Mouse (Mus musculus) layer of hippocampus, adult 18-20 months (tissue): ENCODE data around the gene Ly86. TPM values are rescaled to one million over a fixed set of nuclear protein-coding genes. Genes with fewer than 3 reads are reported as not detected.

ENCODE experiments used
- DNase-seq, 2 experiments: peaks; one replicate each; pipeline ENCODE4 v3.0.0; 2022; ENCODE audit warnings: low spot score in 2 of 2
- total RNA-seq, 2 experiments: library from RNA; stranded (reverse); gene quantifications; 2 replicates each; pipeline ENCODE4 v1.2.3; 2021

The Ly86 gene
- total RNA-seq, 2 experiments from 2014 or later = 9.7 to 11.1 TPM

DNA sequence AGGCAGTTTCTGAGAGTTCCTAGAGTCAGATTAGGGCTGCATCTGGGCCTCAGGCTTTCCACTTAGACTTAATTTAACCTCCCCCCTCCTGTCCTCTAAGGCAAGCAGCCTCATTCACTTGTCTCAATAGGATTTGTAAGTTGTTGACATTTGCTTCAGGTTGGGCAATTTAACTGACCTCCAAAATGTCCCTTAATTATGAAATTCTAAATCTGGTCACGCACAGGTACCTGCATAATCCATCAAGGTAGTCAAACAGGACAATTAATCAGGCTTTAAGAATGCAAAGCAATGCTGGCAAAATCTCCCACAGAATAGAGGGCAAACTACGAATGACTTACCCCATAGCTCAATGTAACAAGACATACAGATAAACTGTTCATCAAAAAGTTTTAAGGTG is 8.0 kb downstream of the Ly86 start:
- no peak for DNase-seq

DNA sequence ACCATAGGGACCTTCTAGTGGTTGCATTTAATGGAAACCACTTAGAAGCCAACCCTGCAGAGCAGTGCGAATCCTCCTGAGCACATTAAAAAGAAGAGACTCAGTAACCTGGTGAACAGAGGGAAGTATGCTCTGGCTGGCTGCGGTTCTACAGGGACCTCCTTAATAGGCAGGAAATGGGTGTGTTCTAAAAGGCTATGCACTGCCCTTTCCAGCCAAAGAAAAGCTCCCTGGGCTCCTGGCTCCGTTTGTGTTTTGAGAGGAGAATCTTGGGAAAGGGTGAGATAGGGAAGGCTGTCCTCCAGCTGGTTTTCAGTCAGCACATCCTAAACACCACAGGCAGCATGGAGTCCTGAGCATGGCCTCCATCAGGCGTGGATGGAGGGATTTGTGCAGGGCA is 8.9 kb downstream of the Ly86 start:
- no peak for DNase-seq

DNA sequence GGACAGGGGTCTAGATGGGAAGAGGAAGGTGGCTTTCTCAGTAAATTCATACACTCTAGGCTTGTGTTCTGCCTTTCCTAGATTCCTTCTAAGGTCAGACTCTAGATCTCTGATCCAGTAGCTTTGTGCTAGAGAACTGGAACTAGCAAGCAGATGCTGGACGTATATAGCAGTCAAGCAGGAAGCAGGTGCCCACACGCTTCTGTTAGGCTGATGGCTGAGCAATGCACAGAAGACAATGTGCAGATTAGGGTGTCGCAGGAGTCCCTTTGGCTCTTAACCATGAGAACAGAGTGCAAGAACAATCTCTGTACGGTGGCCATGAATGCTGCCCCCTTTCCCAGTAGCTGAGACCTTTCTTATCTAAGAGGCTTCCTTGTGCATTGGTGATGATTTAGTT is 9.4 kb downstream of the Ly86 start:
- DNase-seq = no peak

DNA sequence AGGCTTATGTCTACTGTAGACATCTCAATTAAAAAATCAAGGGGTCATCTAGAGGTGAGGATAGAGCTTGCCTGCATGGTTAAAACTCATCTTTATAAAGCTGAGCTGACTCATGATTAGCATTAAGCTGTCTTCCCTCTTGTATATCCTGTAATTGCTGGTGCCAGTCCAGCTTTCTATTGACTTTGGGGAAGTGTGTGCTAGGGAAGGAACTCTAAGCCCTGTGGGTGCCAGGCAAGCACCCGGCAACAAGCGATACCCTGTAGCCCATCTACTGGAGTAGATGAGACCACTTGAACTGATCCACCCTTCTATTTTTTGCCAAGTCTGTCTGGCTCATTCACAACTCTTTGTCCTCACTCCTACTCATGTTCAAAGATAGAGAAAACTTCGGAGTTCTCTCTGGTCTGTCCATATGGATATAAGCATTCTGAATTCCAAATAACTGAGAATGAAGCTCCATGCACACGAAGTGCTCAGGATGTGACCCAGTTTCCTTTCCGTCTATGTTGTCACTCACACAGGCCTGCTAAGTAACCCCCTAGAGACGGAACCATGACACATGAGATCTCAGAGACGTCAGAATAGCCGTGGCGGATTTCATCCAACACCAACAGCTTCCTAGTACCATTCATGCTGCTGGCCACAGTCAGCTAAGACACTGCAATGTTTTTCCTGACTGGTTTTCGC is 10.8 kb downstream of the Ly86 start:
- DNase-seq = no peak

DNA sequence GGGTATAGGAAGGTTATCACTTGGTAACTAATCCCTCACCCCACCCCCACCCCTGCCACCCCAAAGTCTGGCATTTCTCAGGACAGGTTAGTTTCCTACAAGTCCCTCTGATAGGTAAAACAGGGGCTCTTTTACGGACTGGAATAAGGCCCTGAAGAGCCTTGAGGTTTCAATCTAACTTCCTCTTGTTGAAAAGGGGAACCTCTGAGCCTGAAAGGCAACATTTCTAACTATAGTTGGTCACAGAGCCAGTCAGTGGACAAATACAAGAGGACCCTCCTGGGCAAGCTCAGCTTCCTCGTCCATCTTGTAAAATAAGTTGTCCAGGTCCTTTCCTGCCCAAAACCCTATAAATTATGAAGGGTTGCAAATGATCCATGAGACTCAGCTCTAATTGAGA is 11.5 kb downstream of the Ly86 start:
- DNase-seq = no peak

DNA sequence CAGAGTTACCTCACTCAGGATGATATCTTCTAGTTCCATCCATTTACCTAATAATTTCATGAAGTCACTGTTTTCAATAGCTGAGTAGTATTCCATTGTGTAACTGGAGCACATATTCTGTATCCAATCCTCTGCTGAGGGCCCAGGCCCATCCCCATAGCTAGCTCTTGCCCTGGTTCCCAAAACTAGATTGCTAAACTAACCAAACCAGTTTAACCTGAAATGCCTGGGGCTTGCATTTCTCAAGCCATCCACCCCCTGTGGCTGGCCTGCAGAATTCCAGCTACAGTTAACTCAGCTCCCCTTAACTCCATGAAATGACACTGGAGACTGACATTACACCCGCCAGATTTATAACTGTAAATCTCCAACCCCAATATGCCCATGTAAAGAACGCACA is 13.1 kb downstream of the Ly86 start:
- no peak for DNase-seq

DNA sequence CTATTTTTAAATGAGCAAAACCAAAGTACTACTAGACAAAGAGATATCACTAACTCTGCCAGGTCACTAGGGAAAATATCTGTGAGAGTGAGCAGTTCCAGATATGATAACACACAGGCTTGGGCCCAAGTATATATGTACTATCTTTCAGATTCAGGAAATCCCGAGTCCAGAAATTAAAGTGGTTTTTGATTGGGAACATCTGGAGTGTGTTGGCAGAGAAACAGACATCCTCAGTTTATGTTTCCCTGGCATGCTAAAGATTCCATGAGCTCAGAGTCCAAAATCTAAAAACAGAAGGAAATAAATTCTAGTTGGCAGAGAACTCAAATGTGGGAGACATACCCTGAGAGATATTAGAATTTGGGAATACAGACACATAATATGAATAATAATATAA is 16.2 kb downstream of the Ly86 start:
- DNase-seq = peak in 1 of 2 experiments; percentile 18

DNA sequence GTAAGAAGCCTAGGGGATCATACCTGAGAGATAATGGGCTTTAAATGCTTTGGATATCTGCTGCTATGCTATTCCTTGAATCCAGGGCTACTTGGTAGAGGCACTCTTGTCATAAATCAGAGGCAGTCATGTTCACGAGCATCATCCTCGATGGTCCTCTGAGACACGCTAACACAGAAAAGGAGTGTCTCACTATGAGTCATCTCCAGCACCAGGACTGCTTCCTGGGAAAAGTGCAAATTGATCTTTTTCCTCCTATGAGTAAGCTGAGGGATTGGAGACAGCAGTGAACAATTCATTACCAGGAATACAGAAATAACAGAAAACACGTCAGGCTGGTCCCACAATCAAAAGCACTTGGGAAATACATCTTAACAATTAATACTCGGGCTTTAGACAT is 19.3 kb downstream of the Ly86 start:
- no peak for DNase-seq

DNA sequence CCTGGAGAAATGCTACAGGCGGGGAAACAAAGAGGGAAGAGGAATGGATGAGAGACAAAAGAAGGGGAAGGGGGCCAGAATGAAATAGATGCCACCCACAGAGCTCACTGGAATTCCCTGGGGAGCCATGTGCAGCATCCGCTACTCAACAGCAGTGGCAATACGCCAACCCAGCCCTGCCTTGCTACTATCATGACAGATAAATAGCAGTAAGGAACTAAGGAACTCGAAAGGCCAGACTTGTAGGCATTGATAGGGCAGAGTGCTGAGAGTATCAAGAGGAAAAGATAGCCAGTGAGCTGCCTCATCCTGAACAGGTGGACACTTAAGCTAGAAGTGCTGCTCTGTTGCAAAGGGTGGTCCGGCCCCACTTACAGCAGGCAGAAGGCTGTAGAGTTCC is 31.4 kb downstream of the Ly86 start:
- DNase-seq = peak in 1 of 2 experiments; percentile 51

DNA sequence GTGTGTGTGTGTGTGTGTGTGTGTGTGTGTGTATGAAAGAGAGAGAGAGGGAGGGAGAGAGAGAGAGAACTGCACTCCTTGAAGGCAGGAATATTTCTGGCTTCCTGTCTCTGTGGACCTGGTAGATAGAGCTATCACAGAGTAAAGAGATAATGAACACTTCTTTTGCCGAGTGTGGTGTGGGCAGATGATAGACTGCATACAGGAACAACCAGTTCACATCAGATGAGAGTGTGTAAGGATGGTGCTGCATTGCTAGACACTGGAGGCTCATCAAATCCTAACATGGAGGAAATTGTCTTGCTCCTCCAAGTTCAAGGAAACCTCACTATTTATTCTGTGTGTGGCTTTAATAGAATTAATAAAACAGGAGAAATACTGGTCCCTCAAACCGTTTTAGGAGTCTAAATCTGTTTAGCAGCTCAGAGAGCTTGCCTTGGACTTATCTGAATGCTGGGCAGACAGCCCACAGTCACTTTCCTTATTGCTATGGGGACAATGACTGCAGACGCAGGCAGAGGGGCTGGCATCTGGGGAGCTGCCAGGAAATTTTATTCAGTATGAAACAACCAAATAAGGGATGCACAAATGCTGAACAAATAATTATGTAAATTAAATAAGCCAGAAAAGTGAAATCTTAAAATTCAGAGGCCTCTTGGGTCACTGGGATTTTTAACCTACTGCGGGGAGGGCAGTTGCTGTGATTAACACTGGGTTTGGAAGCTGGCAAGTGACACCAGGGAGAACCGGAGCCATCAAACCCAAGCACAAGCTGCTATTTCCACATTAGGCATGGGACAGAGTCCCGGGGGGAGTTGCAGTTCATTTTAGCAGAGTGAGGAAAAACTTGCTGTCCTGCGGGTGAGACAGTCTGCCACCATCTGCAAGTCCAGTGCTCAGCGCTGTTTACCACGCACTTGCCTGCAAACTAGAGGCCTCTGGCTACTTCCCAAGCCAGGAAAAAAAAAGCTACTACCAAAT is 43.5 kb downstream of the Ly86 start:
- peak; percentile 50 to 78 for DNase-seq

DNA sequence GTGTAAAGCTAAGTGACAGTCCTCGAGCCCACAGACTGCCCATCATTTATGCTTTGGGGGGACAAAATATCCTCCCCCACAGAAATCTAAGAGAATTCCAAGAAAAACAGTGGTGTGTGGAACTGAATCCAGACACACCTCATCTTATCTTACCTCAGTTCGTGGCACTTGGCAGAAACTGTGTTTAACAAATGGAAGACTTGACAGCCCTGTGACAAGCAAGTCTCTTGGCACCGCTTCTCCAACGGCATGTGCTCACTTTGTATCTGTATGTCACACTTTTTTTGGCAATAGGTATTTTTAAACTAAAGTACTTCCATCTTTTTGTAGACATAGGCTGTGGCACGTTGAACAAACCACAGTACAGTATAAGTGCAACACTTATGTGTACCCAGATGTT is 44.3 kb downstream of the Ly86 start:
- peak in 1 of 2 experiments; percentile 36 for DNase-seq

DNA sequence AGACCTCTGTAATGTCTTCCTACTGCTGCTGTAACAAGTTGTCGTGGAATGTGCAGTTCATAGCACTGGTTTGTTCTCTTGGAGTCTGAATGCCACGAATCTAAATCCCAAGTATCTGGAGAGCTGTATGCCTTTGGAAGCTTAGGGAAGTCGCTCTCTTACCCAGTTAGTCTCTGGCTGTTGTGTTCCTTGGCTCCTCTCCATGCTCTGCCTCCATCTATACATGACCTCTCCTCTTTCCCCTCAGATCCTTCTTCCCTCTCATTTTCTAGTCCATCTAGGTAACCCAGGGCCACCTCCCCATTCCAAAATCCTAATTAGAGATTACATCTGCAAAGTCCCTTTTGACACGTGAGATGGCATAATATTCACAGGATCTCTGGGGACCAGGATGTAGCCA is 53.8 kb downstream of the Ly86 start:
- no peak for DNase-seq

DNA sequence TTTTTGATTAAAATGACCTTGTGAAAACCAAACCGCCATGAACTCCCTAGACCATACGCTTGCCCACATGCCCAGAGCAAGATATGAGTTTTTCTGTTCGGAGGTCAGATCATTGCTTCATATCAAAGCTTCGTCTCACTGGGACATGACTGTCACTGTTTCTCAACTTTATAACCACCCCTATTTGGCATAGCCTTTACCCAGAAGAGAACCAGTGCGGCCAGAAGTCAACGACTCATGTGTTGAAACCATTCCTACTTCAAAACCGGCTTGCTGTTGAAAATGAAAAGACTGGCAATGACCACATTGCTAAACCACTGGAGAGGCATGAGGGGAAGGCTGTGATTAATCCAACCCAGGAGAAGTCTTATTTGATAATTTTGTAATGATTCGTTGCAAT is 54.3 kb downstream of the Ly86 start:
- no peak for DNase-seq

DNA sequence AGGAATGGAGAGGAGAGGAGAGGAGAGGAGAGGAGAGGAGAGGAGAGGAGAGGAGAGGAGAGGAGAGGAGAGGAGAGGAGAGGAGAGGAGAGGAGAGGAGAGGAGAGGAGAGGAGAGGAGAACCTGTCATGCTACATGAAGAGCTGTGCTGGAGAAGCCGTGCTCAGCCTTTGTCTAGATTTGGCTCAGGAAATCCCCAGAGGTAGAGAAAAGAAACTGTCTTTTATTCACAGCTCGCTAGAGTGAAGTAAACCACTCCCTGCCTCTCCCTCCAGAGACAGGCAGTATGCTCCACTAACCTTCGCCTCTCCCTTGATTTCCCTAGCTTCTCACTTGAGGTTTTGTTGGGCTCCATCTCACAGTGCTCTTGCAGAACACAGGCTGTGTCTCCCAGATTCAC is 57.4 kb downstream of the Ly86 start:
- no peak for DNase-seq

DNA sequence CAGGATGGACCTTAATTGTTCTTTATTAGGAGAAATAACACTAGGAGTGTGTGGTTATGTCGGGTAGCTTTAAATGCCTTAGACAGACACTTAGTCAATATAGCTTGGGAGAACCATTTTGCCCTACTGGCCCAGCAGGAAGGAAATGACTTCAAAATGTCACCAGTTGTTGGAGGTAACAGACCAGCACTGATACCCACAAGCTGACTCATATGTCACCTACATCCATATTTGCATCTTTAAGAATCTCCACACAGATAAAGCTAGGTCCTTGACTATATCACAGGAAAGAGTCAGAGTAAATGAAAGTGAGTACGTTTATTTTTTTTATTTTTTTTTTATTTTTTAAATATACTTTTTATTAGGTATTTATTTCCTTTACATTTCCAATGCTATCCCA is 58.7 kb downstream of the Ly86 start:
- DNase-seq = no peak

DNA sequence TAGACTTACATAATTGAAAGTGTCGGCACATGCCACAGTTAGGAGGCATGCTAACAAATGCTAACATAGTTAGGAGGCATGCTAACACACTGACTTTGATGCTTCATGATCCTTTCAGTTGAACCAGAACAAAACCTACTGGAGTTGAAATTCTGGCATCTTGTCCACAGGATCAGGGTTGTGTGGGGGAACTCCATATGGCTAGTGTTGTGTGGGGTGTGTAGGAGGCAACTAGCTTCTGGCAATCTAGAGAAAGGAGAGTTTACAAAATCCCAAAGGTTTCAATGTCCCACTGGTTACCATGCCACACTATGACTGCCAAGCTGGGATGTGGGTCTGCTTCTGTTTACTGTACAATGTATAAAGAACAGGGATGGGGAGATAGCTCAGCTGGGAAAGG is 70.7 kb downstream of the Ly86 start:
- peak; percentile 79 to 91 for DNase-seq

DNA sequence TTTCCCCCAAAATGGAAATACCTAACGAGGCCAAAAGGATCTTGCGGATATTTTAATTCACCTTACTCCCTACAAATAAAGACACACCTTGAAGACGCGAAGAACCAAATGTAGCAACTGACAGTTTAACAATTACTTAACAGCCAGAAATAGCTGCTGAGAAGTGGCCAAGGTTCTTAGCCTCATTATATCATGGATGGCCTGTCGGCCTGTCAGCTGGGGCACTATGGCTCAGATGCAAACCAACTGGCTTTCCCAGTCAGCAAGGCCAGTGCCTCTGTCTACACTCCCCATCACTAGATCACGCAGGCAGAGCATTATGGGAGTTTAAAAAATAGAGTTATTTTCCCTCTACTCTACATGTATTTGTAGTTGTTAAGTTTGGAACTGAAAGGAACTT is 78.4 kb downstream of the Ly86 start:
- DNase-seq = no peak

DNA sequence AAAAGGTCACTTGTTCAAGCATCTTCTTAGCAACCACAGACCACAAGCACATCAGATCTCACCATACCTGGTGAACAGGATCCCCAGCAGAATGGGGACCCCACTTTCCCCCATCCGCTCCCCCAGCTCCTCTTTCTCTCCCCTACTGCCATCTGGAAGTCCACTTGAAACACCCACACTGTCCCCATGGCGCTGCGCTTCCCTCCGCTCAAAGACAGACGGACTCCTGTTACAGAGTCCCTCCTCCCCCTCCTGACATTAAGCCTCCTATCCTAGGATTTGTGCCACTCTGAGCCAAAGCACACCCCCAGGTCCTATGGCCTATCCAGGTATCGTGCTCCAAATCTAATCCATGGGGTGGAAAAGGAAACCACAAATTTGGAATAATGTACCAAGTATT is 79.9 kb downstream of the Ly86 start:
- DNase-seq = peak in 1 of 2 experiments; percentile 50

DNA sequence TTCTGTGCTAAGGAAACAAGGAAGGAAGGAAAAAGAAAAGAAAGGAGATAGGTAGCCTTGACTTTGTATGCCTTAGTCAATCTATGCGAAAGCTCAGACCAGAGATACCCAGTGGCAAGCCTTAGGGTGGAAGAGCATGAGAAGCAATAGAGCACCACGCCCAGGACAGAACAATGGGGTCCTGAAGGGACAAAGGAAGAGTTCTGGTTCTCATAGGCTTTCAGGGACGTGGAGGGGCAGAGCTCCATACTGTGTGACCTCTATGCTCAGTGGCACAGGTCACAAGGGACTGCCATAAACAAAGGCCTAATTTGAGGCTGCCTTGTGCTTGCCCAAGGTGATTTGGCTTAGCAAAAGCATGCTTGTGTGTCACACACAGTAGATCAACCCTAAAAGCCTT is 80.4 kb downstream of the Ly86 start:
- DNase-seq = no peak

DNA sequence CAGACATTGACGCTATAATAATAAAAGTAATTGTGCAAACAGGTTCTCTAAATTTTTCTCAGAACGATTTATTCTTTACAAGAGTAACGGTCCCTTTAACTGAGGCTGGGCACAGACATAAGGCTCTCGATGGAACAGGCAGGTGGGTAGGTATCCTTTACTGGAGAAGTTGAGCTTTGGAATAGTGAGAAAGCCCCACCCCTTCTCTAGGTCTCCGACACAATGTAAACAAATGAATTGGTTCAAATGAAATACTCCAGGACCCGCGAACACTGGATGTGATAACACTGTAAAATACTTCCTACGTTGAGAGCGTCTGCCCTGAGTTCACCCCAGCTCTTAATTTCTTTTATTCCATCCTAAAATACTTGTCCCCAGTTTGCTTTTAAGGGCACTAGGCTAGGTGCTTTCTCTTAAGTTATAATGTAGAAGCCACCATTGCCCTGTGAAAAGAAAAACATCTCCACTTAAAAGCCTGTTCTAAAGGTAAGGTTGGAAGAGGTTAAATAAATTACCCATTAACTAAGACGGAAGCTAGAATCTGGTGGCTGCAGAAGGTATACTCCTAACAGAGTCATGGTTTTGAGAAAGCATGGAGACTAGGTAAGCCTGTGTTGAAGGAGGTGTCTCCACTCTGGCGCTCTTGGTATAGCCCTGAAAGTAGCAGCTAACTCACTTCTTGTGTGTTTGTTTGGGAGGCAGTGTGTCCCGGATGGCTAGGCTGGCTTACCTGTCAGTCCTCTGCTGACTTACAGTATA is 81.7 kb downstream of the Ly86 start:
- no peak for DNase-seq

DNA sequence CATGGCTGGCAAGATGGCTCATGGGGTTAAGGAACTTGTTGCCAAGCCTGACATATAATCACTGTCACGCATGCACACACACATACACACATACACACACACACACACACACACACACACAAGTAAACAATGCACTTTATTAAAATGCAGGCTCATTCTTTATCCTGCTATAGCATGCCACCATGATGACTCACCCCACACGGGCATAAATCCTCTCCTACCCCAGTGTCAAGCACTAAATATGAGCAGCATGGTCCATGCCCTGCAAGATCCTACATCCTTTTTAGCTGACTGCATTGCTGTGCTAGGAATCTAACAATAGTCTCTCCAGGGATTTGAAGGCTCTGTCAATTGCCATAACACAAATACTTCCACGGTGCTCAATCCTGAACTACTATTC is 83.5 kb downstream of the Ly86 start:
- DNase-seq = no peak
